Mouse (Mus musculus) embryonic fibroblast, embryonic 13.5 days (primary cell): Measurements from ENCODE around the gene Crat. TPM values are rescaled to one million over a fixed set of nuclear protein-coding genes. Genes with fewer than 3 reads are reported as not detected.

Experiments
- H3K27ac ChIP-seq: 2 replicates; pipeline ENCODE4 v1.5.1; 2012; ENCODE audit warnings: low read length, control low read depth, inconsistent platforms; ENCODE audit not compliant: insufficient read depth
- H3K4me1 ChIP-seq: 2 replicates; pipeline ENCODE4 v1.6.1; 2011; ENCODE audit warnings: low read length; ENCODE audit not compliant: control insufficient read depth, insufficient read depth
- H3K4me3 ChIP-seq: 2 replicates; pipeline ENCODE4 v1.5.1; 2011; ENCODE audit warnings: mild to moderate bottlenecking, control low read depth, low read length; ENCODE audit not compliant: insufficient read depth
- CTCF ChIP-seq: IDR thresholded peaks from 2 replicates; pipeline ENCODE4 v1.5.1; 2011; ENCODE audit warnings: mild to moderate bottlenecking, control low read depth, low read length, moderate library complexity, borderline replicate concordance; ENCODE audit not compliant: insufficient read depth
- POLR2A ChIP-seq: IDR thresholded peaks from 2 replicates; pipeline ENCODE4 v1.6.1; 2011; ENCODE audit warnings: low read depth, mild to moderate bottlenecking, control low read depth, low read length, moderate library complexity
- polyA plus RNA-seq: library from polyadenylated mRNA; stranded (reverse); fragments of >200 nt; gene quantifications from 2 replicates; pipeline ENCODE4 v1.2.4, GENCODE M21; 2011; ENCODE audit warnings: low read depth; ENCODE audit not compliant: missing spikeins, insufficient read length

Gene Crat
- polyA plus RNA-seq, 1 experiment, result 29.1 TPM

DNA sequence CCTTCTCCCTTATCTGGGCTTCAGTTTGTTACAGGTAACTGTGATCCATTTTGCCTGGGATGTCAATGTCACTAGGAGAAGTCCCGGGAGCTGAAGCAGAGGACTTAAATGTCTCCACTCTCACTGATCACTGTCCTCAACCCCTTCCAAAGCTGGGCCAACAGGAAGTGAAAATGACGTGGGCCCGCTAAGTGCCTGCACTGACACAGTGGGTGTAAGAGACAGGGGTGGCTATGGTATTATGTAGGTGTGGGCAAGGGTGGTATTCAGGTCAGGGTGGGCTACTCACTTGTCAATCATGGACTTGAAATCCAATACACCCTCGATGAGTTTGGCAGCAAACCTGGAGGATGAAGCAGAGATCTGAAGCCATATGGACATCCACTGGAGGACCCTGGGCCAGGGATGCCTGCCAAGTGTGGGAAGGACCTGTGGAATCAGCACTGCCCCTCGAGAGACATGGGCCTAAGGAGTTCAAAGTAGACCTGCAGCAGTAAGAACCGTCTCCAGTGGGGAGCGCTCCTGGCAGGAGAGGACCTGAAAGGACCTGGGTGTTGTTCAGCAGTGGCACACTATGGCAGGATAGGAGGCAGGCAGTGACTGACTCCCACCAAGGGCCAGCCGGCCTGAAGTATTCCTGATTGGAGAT, 7.0 kb downstream of the Crat start:
- TF ChIP-seq POLR2A (no peak), CTCF (no peak)
- Histone ChIP-seq H3K27ac (no peak overlapping the region), H3K4me3 (no peak overlapping the region), H3K4me1 (no peaks in the 10 kb centered on the region)

- H3K4me3 ChIP-seq, result no peak overlapping the region
- no peaks in the 10 kb centered on the region for H3K4me1 ChIP-seq
- no peak for TF ChIP-seq POLR2A
- TF ChIP-seq CTCF, result no peak
- H3K27ac ChIP-seq, result no peak overlapping the region
Observed at GRCm38 (mm10) chr2:30407778-30408177, 7.8 kb downstream of the Crat start.

DNA sequence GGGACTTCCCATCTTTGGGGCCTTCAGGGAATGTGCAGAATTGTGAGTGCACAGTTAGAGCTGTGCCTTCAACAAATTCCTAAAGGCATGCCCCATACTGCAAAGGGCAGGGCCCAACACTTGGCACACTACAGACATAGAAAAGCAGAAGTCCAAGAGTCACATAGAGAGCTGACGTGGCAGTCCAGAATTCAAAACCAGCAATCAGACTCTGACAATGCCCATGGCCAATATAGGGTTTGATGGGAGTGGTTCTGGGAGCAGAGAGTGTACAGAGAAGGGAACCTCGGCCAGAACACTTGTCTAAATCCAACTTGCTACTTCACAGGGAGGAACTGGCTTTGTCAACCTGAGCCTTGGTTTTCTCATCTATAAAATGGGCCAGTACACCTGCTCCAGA, 8.4 kb downstream of the Crat start:
- no peaks in the 10 kb centered on the region for H3K4me1 ChIP-seq
- no peak overlapping the region for H3K4me3 ChIP-seq
- no peak for TF ChIP-seq POLR2A
- no peak for TF ChIP-seq CTCF
- no peak overlapping the region for H3K27ac ChIP-seq

DNA sequence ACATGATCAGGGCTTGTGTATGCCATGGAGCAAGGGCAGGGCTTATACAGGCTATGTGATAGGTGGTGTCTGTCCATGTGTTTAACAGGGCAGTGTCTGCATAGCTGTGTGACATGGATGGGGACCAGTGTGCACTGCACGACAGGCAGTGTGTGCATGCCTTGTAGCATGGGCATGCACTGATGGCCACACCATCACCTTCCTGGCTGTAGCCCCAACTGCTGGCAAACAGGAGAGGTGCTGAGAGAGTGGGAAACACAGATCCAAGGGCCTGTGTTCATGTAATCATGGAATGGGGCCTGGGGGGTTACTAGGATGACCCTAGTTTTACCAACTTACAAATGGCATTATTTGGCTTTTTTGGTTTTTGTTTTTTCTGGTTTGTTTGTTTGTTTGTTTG, 11.7 kb downstream of the Crat start:
- H3K4me1 ChIP-seq, result no peaks in the 10 kb centered on the region
- TF ChIP-seq POLR2A (no peak), CTCF (no peak)

DNA sequence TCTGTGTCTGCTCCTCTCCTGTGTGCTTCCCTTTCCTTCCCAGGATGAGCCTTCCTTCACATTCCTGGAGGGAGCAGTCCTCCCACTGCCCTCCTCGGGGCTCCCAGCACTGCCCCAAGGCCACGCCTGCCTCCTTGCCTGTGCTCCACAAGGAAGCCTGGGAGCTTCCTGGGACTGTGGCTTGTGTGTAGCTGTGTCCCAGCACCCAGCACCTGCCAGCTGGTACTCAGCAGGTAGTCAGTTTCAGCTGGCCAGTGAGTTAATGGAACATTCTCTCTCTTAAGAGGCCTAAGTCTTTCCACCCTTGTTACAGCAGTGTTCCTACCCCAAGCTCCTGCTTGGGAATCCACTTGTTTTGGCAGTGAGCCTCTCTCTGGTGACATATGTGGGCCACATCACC, 12.8 kb downstream of the Crat start:
- TF ChIP-seq CTCF, result no peak
- no peak for TF ChIP-seq POLR2A
- Histone ChIP-seq H3K4me3 (no peak overlapping the region), H3K27ac (no peak overlapping the region), H3K4me1 (no peaks in the 10 kb centered on the region)

More for the DNA sequence above, 11.7 kb downstream of the Crat start:
- H3K4me3 ChIP-seq, result no peak overlapping the region
- H3K27ac ChIP-seq, result no peak overlapping the region

GRCm38 (mm10) chr2:30402351-30402826, 13.2 kb downstream of the Crat start:
- no peak overlapping the region for H3K27ac ChIP-seq
- TF ChIP-seq CTCF (no peak), POLR2A (no peak)
- no peaks in the 10 kb centered on the region for H3K4me1 ChIP-seq
- H3K4me3 ChIP-seq, result no peak overlapping the region

DNA sequence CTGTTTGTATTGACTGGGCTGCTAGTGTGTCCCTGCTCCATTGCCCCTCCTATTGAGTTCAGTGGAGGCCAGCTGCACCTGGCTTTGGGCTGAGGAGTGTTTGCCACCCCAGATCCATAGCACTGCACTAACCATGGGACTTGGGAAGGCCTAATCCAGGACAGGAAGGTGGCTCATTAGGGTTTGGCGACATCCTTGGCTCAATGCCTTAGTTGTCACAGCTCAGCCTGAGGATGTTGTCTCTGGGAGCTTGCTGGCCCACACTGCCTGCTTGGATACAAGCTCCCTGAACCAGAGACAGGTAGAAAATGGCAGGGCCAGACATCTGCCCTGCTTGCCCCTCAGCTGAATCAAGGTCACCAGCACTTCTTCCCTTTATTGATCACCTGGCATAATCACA, 14.0 kb downstream of the Crat start:
- H3K4me1 ChIP-seq, result no peaks in the 10 kb centered on the region

GRCm38 (mm10) chr2:30399191-30400171, 16.1 kb downstream of the Crat start:
- H3K27ac ChIP-seq, result no peak overlapping the region
- no peak for TF ChIP-seq CTCF
- TF ChIP-seq POLR2A, result no peak
- no peaks in the 10 kb centered on the region for H3K4me1 ChIP-seq
- no peak overlapping the region for H3K4me3 ChIP-seq

More for the DNA sequence above, 14.0 kb downstream of the Crat start:
- no peak overlapping the region for H3K4me3 ChIP-seq
- no peak overlapping the region for H3K27ac ChIP-seq
- no peak for TF ChIP-seq CTCF
- no peak for TF ChIP-seq POLR2A

DNA sequence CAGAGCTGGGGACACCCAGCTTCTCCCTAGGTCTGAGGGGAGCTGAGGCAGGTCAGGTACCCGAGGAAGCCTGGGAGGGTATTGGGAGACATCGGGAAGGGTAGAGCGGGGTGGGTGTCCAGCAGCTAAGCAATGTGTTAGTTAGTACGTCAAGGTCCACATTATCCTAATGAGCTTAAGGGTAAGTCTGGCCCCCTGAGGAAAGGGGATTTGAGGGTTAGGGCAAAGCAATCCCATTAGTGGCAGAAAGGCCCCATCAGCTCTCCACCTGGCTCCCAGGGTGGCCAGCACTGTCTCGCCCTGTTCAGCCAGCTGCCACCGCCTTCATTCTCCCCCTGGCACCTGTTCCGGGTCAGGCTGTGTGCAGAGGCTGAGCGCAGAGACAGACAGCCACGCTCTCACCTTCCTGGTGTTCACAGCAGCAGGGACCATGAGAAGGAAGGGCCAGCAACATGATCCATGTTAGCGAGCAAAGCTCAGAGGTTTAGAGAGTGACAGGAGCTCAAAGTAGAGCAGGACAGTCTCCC, 17.6 kb downstream of the Crat start:
- TF ChIP-seq POLR2A, result no peak
- H3K4me3 ChIP-seq, result no peak overlapping the region
- peaks cover 3% of the 10 kb centered on the region; the same call in 1 of the 2 replicates for H3K4me1 ChIP-seq
- H3K27ac ChIP-seq, result no peak overlapping the region
